Mouse (Mus musculus) forebrain, embryonic 14.5 days (tissue): ENCODE data around the gene Gas2l2. TPM values are rescaled to one million over a fixed set of nuclear protein-coding genes. Genes with fewer than 3 reads are reported as not detected.

Experiments
- ATAC-seq: fragments of 200-750 bp; cut with Nextera tagmentation; 2 replicates; pipeline ENCODE4 v1.8.0; 2017; ENCODE audit warnings: mild to moderate bottlenecking, moderate library complexity
- DNase-seq: peaks from one replicate; pipeline ENCODE4 v3.0.0-alpha.2; 2015; ENCODE audit warnings: low spot score
- H3K27ac ChIP-seq: fragments of 300-500 bp; sonication (generic); 2 replicates; pipeline ENCODE4 v1.5.1; 2014; ENCODE audit warnings: low read depth, mild to moderate bottlenecking, control low read depth, low read length, moderate library complexity
- H3K27me3 ChIP-seq: fragments of 300-500 bp; sonication (generic); replicated peaks from 2 replicates; pipeline ENCODE4 v1.6.1; 2014; ENCODE audit warnings: low read length, control low read depth, mixed read lengths; ENCODE audit not compliant: control insufficient read depth, insufficient read depth
- H3K36me3 ChIP-seq: fragments of 300-500 bp; sonication (generic); 2 replicates; pipeline ENCODE4 v1.6.1; 2014; ENCODE audit warnings: low read length, control low read depth; ENCODE audit not compliant: control insufficient read depth, insufficient read depth
- H3K4me1 ChIP-seq: fragments of 300-500 bp; sonication (generic); 2 replicates; pipeline ENCODE4 v1.6.1; 2014; ENCODE audit warnings: antibody characterized with exemption, low read length, control low read depth; ENCODE audit not compliant: control insufficient read depth, insufficient read depth
- H3K4me2 ChIP-seq: fragments of 300-500 bp; sonication (generic); 2 replicates; pipeline ENCODE4 v1.6.1; 2014; ENCODE audit warnings: mild to moderate bottlenecking, control low read depth, low read length
- H3K4me3 ChIP-seq: fragments of 300-500 bp; sonication (generic); 2 replicates; pipeline ENCODE4 v1.5.1; 2014; ENCODE audit warnings: low read depth, low read length, control low read depth
- H3K9ac ChIP-seq: fragments of 300-500 bp; sonication (generic); 2 replicates; pipeline ENCODE4 v1.6.1; 2014; ENCODE audit warnings: mild to moderate bottlenecking, low read length, control low read depth, moderate library complexity
- H3K9me3 ChIP-seq: fragments of 300-500 bp; sonication (generic); replicated peaks from 2 replicates; pipeline ENCODE4 v1.6.1; 2016; ENCODE audit warnings: low read length, control low read depth, mixed read lengths; ENCODE audit not compliant: control insufficient read depth
- WGBS: fragments of 180-500 bp; shearing (Covaris S2); extraction: QIAGEN DNeasy Blood & Tissue Kit; methylation state at CpG from one replicate; pipeline ENCODE4 v1.1.7; 2014; 5-methylcytosine and 5-hydroxymethylcytosine counted together
- polyA plus RNA-seq: library from polyadenylated mRNA; unstranded; fragments of >200 nt; fragmentation: Nextera tagmentation; extraction: Ambion mirVana; gene quantifications from 2 replicates; pipeline ENCODE4 v1.2.1, GENCODE M21; 2014

The Gas2l2 gene
- polyA plus RNA-seq, 1 experiment from 2014 or later: 0.38 TPM

DNA sequence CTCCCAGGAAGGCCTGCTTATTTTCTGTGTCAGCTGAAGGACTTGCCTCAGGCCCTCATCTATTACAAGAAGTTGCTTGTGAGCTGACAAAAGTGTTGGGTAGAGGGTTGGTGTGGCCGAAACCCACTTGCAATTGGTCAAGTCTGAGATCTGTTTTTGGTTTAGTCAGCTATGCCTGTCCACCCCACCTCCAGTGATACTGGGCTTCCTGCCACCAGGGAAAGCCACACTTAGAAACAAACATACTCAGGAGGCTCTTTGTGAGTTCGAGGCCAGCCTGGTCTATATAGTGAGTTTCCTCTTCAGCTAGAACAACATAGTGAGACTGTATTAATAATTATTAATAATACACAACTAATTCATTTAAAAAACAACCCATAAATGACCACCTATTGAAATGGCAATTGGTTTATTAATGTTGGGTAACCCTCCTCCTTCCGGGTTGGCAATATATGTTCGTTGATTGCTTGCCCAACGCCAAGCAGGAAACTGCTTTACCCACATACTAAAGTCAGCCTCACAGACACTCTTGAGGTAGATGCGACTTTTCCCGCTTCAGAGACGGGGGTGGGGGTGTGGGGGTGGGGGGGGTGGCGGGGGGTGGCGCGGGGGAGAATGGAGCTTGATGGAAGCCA is 10.3 kb upstream of the Gas2l2 start:
- peak overlapping the region; percentile 79 for H3K4me2 ChIP-seq
- DNase-seq (no peak), ATAC-seq (no peak)
- 31% methylated on average over 11 of the region's 11 CpGs for WGBS
- H3K27me3 ChIP-seq: peaks cover 33% of the 10 kb centered on the region
- H3K27ac ChIP-seq: no peak overlapping the region
- no peaks in the 10 kb centered on the region for H3K9me3 ChIP-seq
- peak overlapping the region; percentile 47 for H3K4me3 ChIP-seq
- H3K4me1 ChIP-seq: no peaks in the 10 kb centered on the region; the same call in 1 of the 2 replicates
- peak overlapping the region; percentile 61; the same call in 1 of the 2 replicates for H3K9ac ChIP-seq
- H3K36me3 ChIP-seq: no peaks in the 10 kb centered on the region

DNA sequence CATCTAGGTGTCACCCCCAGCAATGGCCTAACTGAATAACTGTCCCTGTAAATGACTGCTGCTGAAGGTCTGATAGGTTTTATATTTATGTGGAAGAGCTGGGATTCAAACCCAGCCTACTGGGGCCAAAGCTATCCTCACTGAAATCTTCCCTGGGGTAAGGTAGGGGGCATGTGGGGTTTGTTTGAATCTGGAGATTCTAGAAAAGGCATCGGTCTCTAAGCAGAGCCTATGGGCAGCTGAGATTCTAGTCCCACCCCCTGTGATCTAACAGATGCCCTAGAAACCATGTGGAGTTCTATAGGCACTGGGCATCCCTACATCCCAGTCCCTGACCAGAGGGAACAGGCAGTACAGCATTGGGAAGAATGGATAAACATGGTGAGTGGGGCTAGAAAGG is 8.1 kb upstream of the Gas2l2 start, which contains the start of gene 1700020L24Rik:
TSS of gene 1700020L24Rik (plus strand) at position 301 of the 400 bp plus-strand sequence.
- DNase-seq: no peak
- H3K9ac ChIP-seq: no peak within 1 kb of the TSS
- no peaks in the 10 kb centered on the region for H3K4me1 ChIP-seq
- H3K27me3 ChIP-seq: peaks cover 14% of the 10 kb centered on the region
- H3K27ac ChIP-seq: no peak within 1 kb of the TSS
- 95% methylated on average over 1 of the region's 1 CpGs for WGBS
- H3K9me3 ChIP-seq: no peaks in the 10 kb centered on the region
- H3K4me2 ChIP-seq: no peak within 1 kb of the TSS
- no peaks in the 10 kb centered on the region for H3K36me3 ChIP-seq
- no peak within 1 kb of the TSS for H3K4me3 ChIP-seq
- no peak for ATAC-seq

DNA sequence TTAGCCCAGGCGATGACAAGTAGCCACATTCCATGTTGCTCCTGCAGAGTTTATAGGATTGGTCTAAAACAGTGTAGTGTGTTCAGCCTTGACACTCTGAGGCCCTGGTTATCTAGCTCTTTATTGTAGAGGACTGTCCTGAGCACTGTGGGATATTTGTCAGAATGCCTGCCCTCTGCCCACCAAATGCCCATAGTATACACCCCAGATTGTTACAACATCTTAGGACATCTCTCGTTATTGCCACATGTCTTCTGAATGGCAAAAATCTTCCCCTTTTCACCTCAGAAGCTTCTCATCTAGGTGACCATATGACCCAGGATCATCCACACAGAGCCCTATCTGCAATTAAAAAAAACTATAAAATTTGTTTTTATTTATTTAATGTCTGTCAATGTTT is 3.3 kb upstream of the Gas2l2 start:
- DNase-seq (no peak), ATAC-seq (no peak)
- H3K27me3 ChIP-seq: peaks cover 4% of the 10 kb centered on the region; the same call in 1 of the 2 replicates
- no peak overlapping the region for H3K4me3 ChIP-seq
- no peaks in the 10 kb centered on the region for H3K36me3 ChIP-seq
- 78% methylated on average over 2 of the region's 2 CpGs for WGBS
- H3K4me2 ChIP-seq: no peak overlapping the region
- no peak overlapping the region for H3K27ac ChIP-seq
- no peaks in the 10 kb centered on the region for H3K9me3 ChIP-seq
- no peaks in the 10 kb centered on the region for H3K4me1 ChIP-seq
- no peak overlapping the region for H3K9ac ChIP-seq

DNA sequence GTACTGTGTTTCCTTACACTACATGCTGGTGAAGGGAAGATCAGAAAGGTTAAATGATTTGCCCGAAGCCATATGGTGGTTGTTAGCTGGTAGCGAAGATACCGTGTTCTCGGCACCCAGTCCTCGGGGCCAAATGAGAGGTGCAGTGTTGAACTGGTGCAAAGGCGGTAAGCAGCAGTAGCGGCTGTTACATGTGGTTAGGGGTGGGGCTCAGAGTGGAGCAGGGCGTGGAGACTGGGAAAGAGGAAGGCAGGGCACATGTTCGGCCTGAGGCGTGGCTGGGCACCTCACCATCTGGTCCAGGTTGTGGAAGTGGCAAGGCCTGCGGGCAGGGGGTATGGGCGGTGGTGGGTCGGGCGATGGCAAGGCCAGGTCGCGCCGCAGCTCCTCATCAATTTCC is 2.3 kb downstream of the Gas2l2 start:
- H3K27me3 ChIP-seq: peaks cover 4% of the 10 kb centered on the region; the same call in 1 of the 2 replicates
- DNase-seq (no peak), ATAC-seq (no peak)
- H3K4me2 ChIP-seq: no peak overlapping the region
- 54% methylated on average over 17 of the region's 17 CpGs for WGBS
- H3K36me3 ChIP-seq: no peaks in the 10 kb centered on the region
- H3K4me3 ChIP-seq: no peak overlapping the region
- H3K9ac ChIP-seq: no peak overlapping the region; the same call in 1 of the 2 replicates
- H3K9me3 ChIP-seq: no peaks in the 10 kb centered on the region
- no peaks in the 10 kb centered on the region for H3K4me1 ChIP-seq
- no peak overlapping the region for H3K27ac ChIP-seq

DNA sequence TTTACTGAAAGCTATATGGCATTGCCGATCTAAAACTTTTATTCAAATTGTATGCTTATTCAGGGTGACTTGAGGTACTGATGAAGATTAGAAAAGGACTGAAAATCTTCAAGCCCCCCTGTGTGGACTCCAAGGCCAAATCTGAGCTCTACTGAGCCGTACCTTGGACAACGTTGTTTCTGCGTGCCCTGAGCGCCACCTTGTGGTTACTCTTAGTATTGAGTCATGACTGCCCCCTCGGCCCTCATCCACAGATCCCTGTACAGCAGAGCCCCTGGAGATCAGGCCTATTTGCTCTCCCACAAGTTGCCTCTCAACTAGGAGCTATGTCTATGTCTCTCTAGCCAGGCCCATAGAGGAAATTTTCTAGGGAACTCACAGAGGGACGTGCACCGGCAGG is 4.6 kb downstream of the Gas2l2 start:
- Histone ChIP-seq H3K9ac (no peak overlapping the region), H3K4me1 (no peaks in the 10 kb centered on the region), H3K27me3 (peaks cover 8% of the 10 kb centered on the region; the same call in 1 of the 2 replicates), H3K36me3 (no peaks in the 10 kb centered on the region), H3K4me2 (no peak overlapping the region), H3K4me3 (no peak overlapping the region), H3K27ac (no peak overlapping the region), H3K9me3 (no peaks in the 10 kb centered on the region)
- 7% methylated on average over 8 of the region's 8 CpGs for WGBS
- ATAC-seq (peak; percentile 80), DNase-seq (peak; percentile 81)

DNA sequence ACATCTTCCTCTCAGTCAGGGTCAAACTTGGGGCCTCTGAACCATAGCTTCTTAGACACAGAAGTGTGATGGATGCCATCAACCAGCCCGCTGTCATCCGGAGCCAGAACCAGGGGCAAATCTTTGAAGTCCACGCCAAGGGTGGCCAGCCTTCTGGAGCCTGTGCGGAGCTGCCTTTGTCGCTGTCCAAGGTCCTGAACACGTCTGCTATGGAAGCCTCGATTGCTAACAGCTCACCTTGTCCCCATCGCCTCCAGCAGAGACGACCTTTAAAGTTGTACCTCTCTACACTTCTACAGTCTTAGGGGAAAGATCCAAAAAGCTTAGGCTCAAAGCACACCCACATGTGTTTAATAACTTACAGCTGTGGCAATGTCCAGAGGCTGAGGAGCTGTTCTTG is 8.0 kb downstream of the Gas2l2 start:
- ATAC-seq (no peak), DNase-seq (peak; percentile 54)
- no peaks in the 10 kb centered on the region for H3K36me3 ChIP-seq
- H3K4me1 ChIP-seq: no peaks in the 10 kb centered on the region
- peaks cover 17% of the 10 kb centered on the region for H3K27me3 ChIP-seq
- H3K9ac ChIP-seq: no peak overlapping the region
- no peak overlapping the region for H3K27ac ChIP-seq
- WGBS: 4% methylated on average over 9 of the region's 9 CpGs
- no peaks in the 10 kb centered on the region for H3K9me3 ChIP-seq
- H3K4me3 ChIP-seq: no peak overlapping the region
- no peak overlapping the region for H3K4me2 ChIP-seq

DNA sequence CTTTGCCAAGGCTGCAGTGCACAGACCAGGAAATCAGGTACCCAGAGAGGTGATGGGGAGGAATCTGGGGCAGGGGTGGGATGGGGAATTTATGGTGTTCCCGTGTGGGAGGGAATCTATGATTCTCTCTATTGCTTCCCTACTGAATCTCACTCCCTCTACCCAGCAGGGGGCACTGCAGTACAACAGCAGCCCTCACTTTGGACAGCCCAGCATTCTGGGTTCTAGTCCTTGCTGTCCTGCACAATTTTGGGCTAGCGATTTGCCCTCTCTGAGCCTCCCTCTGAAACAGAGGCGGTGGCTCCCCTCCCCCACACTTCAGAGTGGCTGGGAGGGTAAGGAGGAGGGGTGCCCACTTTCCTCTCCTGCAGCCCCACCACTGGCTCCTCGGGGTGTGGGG is 8.9 kb downstream of the Gas2l2 start:
- no peak overlapping the region for H3K27ac ChIP-seq
- H3K4me1 ChIP-seq: no peaks in the 10 kb centered on the region
- H3K36me3 ChIP-seq: no peaks in the 10 kb centered on the region
- DNase-seq (no peak), ATAC-seq (no peak)
- H3K4me2 ChIP-seq: no peak overlapping the region
- H3K4me3 ChIP-seq: no peak overlapping the region
- no peak overlapping the region for H3K9ac ChIP-seq
- no peaks in the 10 kb centered on the region for H3K9me3 ChIP-seq
- H3K27me3 ChIP-seq: peaks cover 17% of the 10 kb centered on the region
- WGBS: 43% methylated on average over 4 of the region's 4 CpGs

DNA sequence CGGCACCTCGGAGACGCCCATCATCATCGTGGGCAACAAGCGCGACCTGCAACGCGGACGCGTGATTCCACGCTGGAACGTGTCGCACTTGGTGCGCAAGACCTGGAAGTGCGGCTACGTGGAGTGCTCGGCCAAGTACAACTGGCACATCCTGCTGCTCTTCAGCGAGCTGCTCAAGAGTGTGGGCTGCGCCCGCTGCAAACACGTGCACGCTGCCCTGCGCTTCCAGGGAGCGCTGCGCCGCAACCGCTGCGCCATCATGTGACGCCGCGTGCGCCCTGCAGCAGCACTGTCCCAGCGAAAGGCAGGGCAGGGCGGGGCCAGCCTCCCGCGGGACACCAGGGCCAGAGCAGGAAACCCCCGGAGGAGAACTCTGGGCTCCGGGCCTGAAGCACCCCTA is 10.7 kb downstream of the Gas2l2 start:
- H3K36me3 ChIP-seq: no peaks in the 10 kb centered on the region
- H3K27me3 ChIP-seq: peaks cover 17% of the 10 kb centered on the region
- no peak overlapping the region for H3K27ac ChIP-seq
- no peaks in the 10 kb centered on the region for H3K9me3 ChIP-seq
- peak overlapping the region; percentile 42 for H3K4me2 ChIP-seq
- ATAC-seq (peak; percentile 84), DNase-seq (peak; percentile 68)
- no peak overlapping the region for H3K9ac ChIP-seq
- WGBS: 7% methylated on average over 38 of the region's 38 CpGs
- no peaks in the 10 kb centered on the region for H3K4me1 ChIP-seq
- peak overlapping the region; percentile 11; the same call in 1 of the 2 replicates for H3K4me3 ChIP-seq

DNA sequence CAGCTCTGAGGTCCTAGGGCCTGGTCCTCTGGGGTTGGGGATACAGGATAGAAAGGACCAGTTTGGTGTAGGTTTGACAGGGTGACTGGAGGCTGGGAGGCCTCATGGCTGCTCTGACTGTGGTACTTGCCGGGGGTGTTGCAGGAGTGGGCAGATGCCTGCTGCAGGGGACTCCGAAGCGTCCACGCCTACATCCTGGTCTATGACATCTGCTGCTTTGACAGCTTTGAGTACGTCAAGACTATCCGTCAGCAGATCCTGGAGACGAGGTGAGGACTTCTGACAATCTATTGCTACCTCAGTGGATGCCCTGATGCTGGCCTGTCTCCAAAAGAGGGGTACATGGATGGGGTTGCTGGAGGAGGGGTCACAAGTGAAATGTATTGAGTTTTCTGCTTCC is 11.5 kb downstream of the Gas2l2 start:
- no peaks in the 10 kb centered on the region for H3K9me3 ChIP-seq
- no peaks in the 10 kb centered on the region for H3K36me3 ChIP-seq
- H3K27ac ChIP-seq: no peak overlapping the region
- no peak overlapping the region for H3K4me3 ChIP-seq
- no peak overlapping the region for H3K9ac ChIP-seq
- ATAC-seq (no peak), DNase-seq (no peak)
- H3K27me3 ChIP-seq: peaks cover 20% of the 10 kb centered on the region
- WGBS: 75% methylated on average over 7 of the region's 7 CpGs
- no peak overlapping the region for H3K4me2 ChIP-seq
- no peaks in the 10 kb centered on the region for H3K4me1 ChIP-seq
